Mouse (Mus musculus) midbrain, postnatal 0 days (tissue): ENCODE measurements around the gene Smarcad1. TPM values are rescaled to one million over a fixed set of nuclear protein-coding genes. Genes with fewer than 3 reads are reported as not detected.
"Not testable (repeated sequence)": the region's sequence is repeated elsewhere in the genome, so short reads cannot be mapped to it uniquely, and the experiment has no call there.

Experiments used
- ATAC-seq: fragments of 200-750 bp; cut with Nextera tagmentation; 2 replicates; pipeline ENCODE4 v1.8.0; 2017; ENCODE audit warnings: moderate number of reproducible peaks, mild to moderate bottlenecking, moderate TSS enrichment, moderate library complexity; ENCODE audit not compliant: low FRiP score
- DNase-seq: peaks from one replicate; pipeline ENCODE4 v3.0.0-alpha.2; 2015; ENCODE audit warnings: low spot score
- H3K27ac ChIP-seq: fragments of 300-500 bp; sonication (generic); 2 replicates; pipeline ENCODE4 v1.5.1; 2014; ENCODE audit warnings: low read depth, mild to moderate bottlenecking, low read length, mixed read lengths
- H3K27me3 ChIP-seq: fragments of 300-500 bp; sonication (generic); 2 replicates; pipeline ENCODE4 v1.6.1; 2014; ENCODE audit warnings: low read length, control low read depth, mixed read lengths; ENCODE audit not compliant: insufficient read depth
- H3K36me3 ChIP-seq: fragments of 300-500 bp; sonication (generic); 2 replicates; pipeline ENCODE4 v1.6.1; 2014; ENCODE audit warnings: low read length, control low read depth, mixed read lengths; ENCODE audit not compliant: insufficient read depth
- H3K4me1 ChIP-seq: fragments of 300-500 bp; sonication (generic); 2 replicates; pipeline ENCODE4 v1.6.1; 2014; ENCODE audit warnings: mild to moderate bottlenecking, control low read depth, antibody characterized with exemption, low read length, mixed read lengths; ENCODE audit not compliant: insufficient read depth
- H3K4me2 ChIP-seq: fragments of 300-500 bp; sonication (generic); 2 replicates; pipeline ENCODE4 v1.6.1; 2014; ENCODE audit warnings: low read depth, mild to moderate bottlenecking, low read length, mixed read lengths; ENCODE audit not compliant: poor library complexity, severe bottlenecking
- H3K4me3 ChIP-seq: fragments of 300-500 bp; sonication (generic); 2 replicates; pipeline ENCODE4 v1.5.1; 2014; ENCODE audit warnings: low read depth, mild to moderate bottlenecking, low read length, moderate library complexity
- H3K9ac ChIP-seq: fragments of 300-500 bp; sonication (generic); replicated peaks from 2 replicates; pipeline ENCODE4 v1.6.1; 2014; ENCODE audit warnings: mild to moderate bottlenecking, low read length, moderate library complexity, mixed read lengths; ENCODE audit not compliant: poor library complexity, severe bottlenecking
- H3K9me3 ChIP-seq: fragments of 300-500 bp; sonication (generic); 2 replicates; pipeline ENCODE4 v1.6.1; 2016; ENCODE audit warnings: low read length, control low read depth
- CTCF ChIP-seq: IDR thresholded peaks from 2 replicates; pipeline ENCODE4 v1.5.1; 2016; ENCODE audit warnings: antibody characterized with exemption, mild to moderate bottlenecking
- WGBS: fragments of 180-500 bp; shearing (Covaris S2); extraction: QIAGEN DNeasy Blood & Tissue Kit; methylation state at CpG from one replicate; pipeline ENCODE4 v1.1.7; 2014; 5-methylcytosine and 5-hydroxymethylcytosine counted together
- polyA plus RNA-seq: library from polyadenylated mRNA; unstranded; fragments of >200 nt; fragmentation: Nextera tagmentation; extraction: Ambion mirVana; gene quantifications from 2 replicates; pipeline ENCODE4 v1.2.1, GENCODE M21; 2015
- total RNA-seq: library from RNA; depleted of rRNA; stranded (reverse); fragments of >200 nt; gene quantifications from 2 replicates; pipeline ENCODE4 v1.2.3, GENCODE M21; 2014; rRNA removed

Smarcad1 gene
- total RNA-seq (47.8 and 60.3 TPM in 2 replicates), polyA plus RNA-seq (28.7 and 39.2 TPM in 2 replicates)

- DNase-seq (peak; percentile 99), ATAC-seq (peak; percentile 96)
- Histone ChIP-seq H3K4me2 (peak within 1 kb of the TSS; percentile 57), H3K27me3 (no peaks in the 10 kb centered on the region), H3K27ac (peak within 1 kb of the TSS; percentile 97), H3K9ac (peak within 1 kb of the TSS; percentile 97), H3K9me3 (no peaks in the 10 kb centered on the region), H3K36me3 (peaks cover 17% of the 10 kb centered on the region), H3K4me1 (no peaks in the 10 kb centered on the region; the same call in 1 of the 2 replicates), H3K4me3 (peak within 1 kb of the TSS; percentile 77)
- no peak for TF ChIP-seq CTCF
- WGBS, result under 1% methylated on average over 69 of the region's 81 CpGs
These were observed at the start of gene Smarcad1 for GRCm38 (mm10) chr6:65042491-65043171. Gene Smarcad1, plus strand, starts transcription at chr6:65042583.

- no peaks in the 10 kb centered on the region for H3K9me3 ChIP-seq
- H3K4me2 ChIP-seq, result no peak overlapping the region
- peak; percentile 76 for ATAC-seq
- 37% methylated on average over 13 of the region's 13 CpGs for WGBS
- H3K27ac ChIP-seq, result no peak overlapping the region
- no peak overlapping the region for H3K9ac ChIP-seq
- no peak overlapping the region for H3K4me3 ChIP-seq
- peak; percentile 79 for TF ChIP-seq CTCF
- no peaks in the 10 kb centered on the region for H3K27me3 ChIP-seq
- H3K4me1 ChIP-seq, result no peaks in the 10 kb centered on the region
- peak; percentile 64 for DNase-seq
- H3K36me3 ChIP-seq, result no peaks in the 10 kb centered on the region
These were observed 45.5 kb upstream of the Smarcad1 start for GRCm38 (mm10) chr6:64996824-64997421.

GRCm38 (mm10) chr6:64997805-64998204, 44.6 kb upstream of the Smarcad1 start:
- Histone ChIP-seq H3K27ac (no peak overlapping the region), H3K4me2 (no peak overlapping the region), H3K4me3 (no peak overlapping the region), H3K4me1 (no peaks in the 10 kb centered on the region), H3K9ac (no peak overlapping the region), H3K36me3 (no peaks in the 10 kb centered on the region; the same call in 1 of the 2 replicates), H3K9me3 (no peaks in the 10 kb centered on the region), H3K27me3 (no peaks in the 10 kb centered on the region)
- WGBS, result 89% methylated on average over 2 of the region's 2 CpGs
- ATAC-seq, result no peak
- DNase-seq, result no peak
- peak; percentile 19; the same call in 1 of the 2 replicates for TF ChIP-seq CTCF

- H3K4me2 ChIP-seq, H3K27ac ChIP-seq, H3K36me3 ChIP-seq, H3K9ac ChIP-seq, H3K4me3 ChIP-seq, ATAC-seq, DNase-seq, H3K9me3 ChIP-seq, H3K27me3 ChIP-seq, H3K4me1 ChIP-seq: not testable (repeated sequence)
- 79% methylated on average over 5 of the region's 5 CpGs for WGBS
These were observed 41.6 kb upstream of the Smarcad1 start for GRCm38 (mm10) chr6:65000757-65001156.

- DNase-seq (no peak), ATAC-seq (no peak)
- Histone ChIP-seq H3K9ac (no peak overlapping the region), H3K4me2 (no peak overlapping the region), H3K27ac (no peak overlapping the region), H3K4me3 (no peak overlapping the region), H3K27me3 (no peaks in the 10 kb centered on the region), H3K4me1 (no peaks in the 10 kb centered on the region), H3K9me3 (no peaks in the 10 kb centered on the region), H3K36me3 (no peaks in the 10 kb centered on the region; the same call in 1 of the 2 replicates)
- WGBS, result 81% methylated on average over 3 of the region's 3 CpGs
- TF ChIP-seq CTCF, result no peak
These were observed 40.2 kb upstream of the Smarcad1 start for GRCm38 (mm10) chr6:65002196-65002595.

- TF ChIP-seq CTCF, result no peak
- no peak overlapping the region for H3K4me3 ChIP-seq
- WGBS, result 76% methylated on average over 5 of the region's 5 CpGs
- H3K9ac ChIP-seq, result no peak overlapping the region
- ATAC-seq (no peak), DNase-seq (no peak)
- H3K4me2 ChIP-seq, result no peak overlapping the region
- no peaks in the 10 kb centered on the region for H3K27me3 ChIP-seq
- H3K27ac ChIP-seq, result no peak overlapping the region
- H3K4me1 ChIP-seq, result no peaks in the 10 kb centered on the region
- no peaks in the 10 kb centered on the region for H3K9me3 ChIP-seq
- H3K36me3 ChIP-seq, result no peaks in the 10 kb centered on the region
These were observed 33.5 kb upstream of the Smarcad1 start for GRCm38 (mm10) chr6:65008836-65009235.
